Mouse (Mus musculus) spleen, adult 12 weeks (tissue): ENCODE data around the gene Tekt5.

Source experiments
- DNase-seq: peaks from one replicate; pipeline ENCODE4 v3.0.0; 2022; ENCODE audit warnings: low spot score

The Tekt5 gene

GRCm38 (mm10) chr16:10336454-10337421 is 58.6 kb downstream of the Tekt5 start:
- no peak for DNase-seq

GRCm38 (mm10) chr16:10335953-10336352 is 59.3 kb downstream of the Tekt5 start:
- DNase-seq: no peak

GRCm38 (mm10) chr16:10332732-10333131 is 62.6 kb downstream of the Tekt5 start:
- DNase-seq: no peak

- no peak for DNase-seq
These were observed 64.4 kb downstream of the Tekt5 start for GRCm38 (mm10) chr16:10330586-10331495.

GRCm38 (mm10) chr16:10327563-10328333 is 67.5 kb downstream of the Tekt5 start:
- no peak for DNase-seq

GRCm38 (mm10) chr16:10319914-10320569 is 75.2 kb downstream of the Tekt5 start:
- DNase-seq: no peak

GRCm38 (mm10) chr16:10317197-10317544 is 78.1 kb downstream of the Tekt5 start:
- DNase-seq: no peak

GRCm38 (mm10) chr16:10316493-10317196 is 78.6 kb downstream of the Tekt5 start:
- no peak for DNase-seq

GRCm38 (mm10) chr16:10313646-10314088 is 81.6 kb downstream of the Tekt5 start, which contains the start of gene Emp2:
Emp2 (minus strand) TSS chr16:10313968.
- DNase-seq: no peak

- DNase-seq: no peak
These were observed 82.1 kb downstream of the Tekt5 start for GRCm38 (mm10) chr16:10313226-10313625.

- no peak for DNase-seq
These were observed 83.3 kb downstream of the Tekt5 start for GRCm38 (mm10) chr16:10311989-10312388.

GRCm38 (mm10) chr16:10311086-10311485 is 84.2 kb downstream of the Tekt5 start:
- DNase-seq: no peak

- DNase-seq: no peak
These were observed 84.8 kb downstream of the Tekt5 start for GRCm38 (mm10) chr16:10310507-10310906.
